Mouse (Mus musculus) liver, adult 2 months (tissue): Measurements from ENCODE around the gene Scn5a. TPM values are rescaled to one million over a fixed set of nuclear protein-coding genes. Genes with fewer than 3 reads are reported as not detected.

Experiments used
- DNase-seq: peaks from one replicate; pipeline ENCODE4 v3.0.0-alpha.2; 2011; ENCODE audit warnings: low read depth, low spot score; ENCODE audit errors: extremely low read depth
- H3K27ac ChIP-seq: fragments of 200-500 bp; replicated peaks from 2 replicates; pipeline ENCODE4 v1.5.1; 2012; ENCODE audit warnings: low read depth, mild to moderate bottlenecking, control low read depth, inconsistent platforms, low read length; ENCODE audit not compliant: insufficient read depth
- H3K27me3 ChIP-seq: fragments of 200-500 bp; 2 replicates; pipeline ENCODE4 v1.6.1; 2012; ENCODE audit warnings: mild to moderate bottlenecking, moderate library complexity, low read length, inconsistent platforms; ENCODE audit not compliant: control insufficient read depth, insufficient read depth
- H3K36me3 ChIP-seq: fragments of 200-500 bp; 2 replicates; pipeline ENCODE4 v1.6.1; 2012; ENCODE audit warnings: low read length, inconsistent platforms; ENCODE audit not compliant: control insufficient read depth, insufficient read depth
- H3K4me1 ChIP-seq: fragments of 200-500 bp; 2 replicates; pipeline ENCODE4 v1.6.1; 2011; ENCODE audit warnings: low read length; ENCODE audit not compliant: control insufficient read depth, insufficient read depth
- H3K4me3 ChIP-seq: fragments of 200-500 bp; 2 replicates; pipeline ENCODE4 v1.5.1; 2011; ENCODE audit warnings: low read depth, mild to moderate bottlenecking, control low read depth, low read length, moderate library complexity; ENCODE audit not compliant: insufficient read depth
- H3K79me2 ChIP-seq: fragments of 200-500 bp; 2 replicates; pipeline ENCODE4 v1.6.1; 2012; ENCODE audit warnings: inconsistent platforms, mild to moderate bottlenecking, low read length, moderate library complexity; ENCODE audit not compliant: control insufficient read depth, insufficient read depth
- H3K9ac ChIP-seq: fragments of 200-500 bp; 2 replicates; pipeline ENCODE4 v1.6.1; 2012; ENCODE audit warnings: low read depth, mild to moderate bottlenecking, control low read depth, inconsistent platforms, low read length
- CTCF ChIP-seq: fragments of 200-500 bp; IDR thresholded peaks from 2 replicates; pipeline ENCODE4 v1.5.1; 2011; ENCODE audit warnings: low read depth, low read length, control low read depth
- POLR2A ChIP-seq: fragments of 200-500 bp; IDR thresholded peaks from 2 replicates; pipeline ENCODE4 v1.6.1; 2011; ENCODE audit warnings: low read length, control low read depth; ENCODE audit not compliant: insufficient read depth; ENCODE audit errors: extremely low read depth
- WGBS: fragments of 180-500 bp; shearing (Covaris S2); methylation state at CpG from one replicate; pipeline ENCODE4 v1.1.7; 2018; 5-methylcytosine and 5-hydroxymethylcytosine counted together
- polyA plus RNA-seq: library from polyadenylated mRNA; depleted of rRNA; stranded (reverse); fragments of >200 nt; gene quantifications from 2 replicates; pipeline ENCODE4 v1.2.3, GENCODE M21; 2012
- total RNA-seq: library from RNA; depleted of rRNA; stranded (reverse); fragments of >200 nt; gene quantifications from 2 replicates; pipeline ENCODE4 v1.2.3, GENCODE M21; 2014

The Scn5a gene
- total and polyA plus RNA-seq, 2 experiments = not detected

DNA sequence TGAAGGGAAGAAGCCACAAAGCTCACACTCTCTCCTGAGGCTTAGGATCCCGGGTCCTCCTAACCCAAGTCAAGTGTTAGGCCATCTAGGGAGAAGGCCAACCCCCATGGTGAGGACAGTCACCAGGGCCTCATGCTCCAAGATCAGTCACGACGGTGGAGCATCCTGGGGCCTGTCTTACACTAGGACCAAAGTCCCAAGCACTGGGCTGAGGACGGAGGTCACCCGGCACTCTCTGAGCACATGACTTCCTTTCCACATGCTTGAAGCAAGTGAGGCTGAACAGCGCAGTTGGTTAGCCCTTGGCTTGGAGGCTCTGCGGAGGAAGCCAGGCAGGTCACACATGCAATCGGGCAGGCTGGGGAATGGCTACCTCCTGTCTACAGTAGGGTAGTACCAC, 63.8 kb downstream of the Scn5a start:
- no peaks in the 10 kb centered on the region for H3K27me3 ChIP-seq
- TF ChIP-seq POLR2A = no peak
- TF ChIP-seq CTCF = no peak
- no peaks in the 10 kb centered on the region for H3K4me1 ChIP-seq
- H3K79me2 ChIP-seq = no peaks in the 10 kb centered on the region
- no peaks in the 10 kb centered on the region for H3K36me3 ChIP-seq
- H3K4me3 ChIP-seq = no peak overlapping the region
- no peak overlapping the region for H3K27ac ChIP-seq
- WGBS = 77% methylated on average over 8 of the region's 8 CpGs
- DNase-seq = no peak
- H3K9ac ChIP-seq = no peak overlapping the region

DNA sequence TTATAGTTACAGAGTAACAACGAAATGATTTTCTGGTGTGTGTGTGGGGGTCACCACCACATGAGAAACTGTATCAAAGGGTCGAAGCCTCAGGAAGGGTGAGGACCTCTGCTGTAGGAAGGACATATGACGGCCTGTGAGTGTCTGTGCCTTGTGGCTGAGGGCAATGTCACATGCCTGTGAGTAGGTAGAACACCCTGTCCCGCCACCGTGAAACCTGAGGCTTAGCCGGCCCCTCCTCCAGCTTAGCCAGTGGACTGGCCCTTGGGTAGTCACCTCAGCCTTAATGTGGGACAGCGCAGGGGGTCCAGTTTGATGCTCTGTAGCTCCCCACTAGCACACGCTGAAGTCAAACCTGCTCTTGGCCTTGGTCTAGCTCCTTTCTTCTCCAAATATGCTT, 65.0 kb downstream of the Scn5a start:
- 86% methylated on average over 8 of the region's 8 CpGs for WGBS
- H3K9ac ChIP-seq = no peak overlapping the region
- H3K4me1 ChIP-seq = no peaks in the 10 kb centered on the region
- no peak for DNase-seq
- no peak overlapping the region for H3K27ac ChIP-seq
- no peaks in the 10 kb centered on the region for H3K36me3 ChIP-seq
- H3K27me3 ChIP-seq = no peaks in the 10 kb centered on the region
- no peak overlapping the region for H3K4me3 ChIP-seq
- no peaks in the 10 kb centered on the region for H3K79me2 ChIP-seq
- no peak for TF ChIP-seq CTCF
- no peak for TF ChIP-seq POLR2A

DNA sequence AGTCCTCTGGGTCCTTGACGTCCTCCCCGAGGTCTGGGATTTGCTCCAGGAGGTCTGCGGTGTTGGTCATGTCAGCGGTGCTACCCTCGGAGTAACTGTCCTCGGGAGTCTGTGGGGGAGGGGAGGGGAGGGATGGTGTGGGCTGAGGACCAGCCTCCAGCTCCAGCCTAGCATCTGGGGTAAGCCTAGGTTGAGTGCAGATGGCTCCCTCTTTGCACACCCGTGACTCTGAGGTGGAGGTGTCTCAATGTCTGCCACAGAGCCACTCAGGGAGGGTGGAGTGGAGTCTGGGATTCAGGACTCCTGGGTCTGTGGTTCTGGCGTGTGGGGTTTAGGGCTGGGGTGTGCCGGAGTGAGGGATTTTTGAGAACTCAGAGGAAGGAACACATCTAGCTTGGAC, 65.8 kb downstream of the Scn5a start:
- TF ChIP-seq CTCF (no peak), POLR2A (no peak)
- no peaks in the 10 kb centered on the region for H3K36me3 ChIP-seq
- H3K4me3 ChIP-seq = no peak overlapping the region
- H3K27ac ChIP-seq = no peak overlapping the region
- H3K79me2 ChIP-seq = no peaks in the 10 kb centered on the region
- no peaks in the 10 kb centered on the region for H3K27me3 ChIP-seq
- DNase-seq = no peak
- H3K4me1 ChIP-seq = no peaks in the 10 kb centered on the region
- 90% methylated on average over 9 of the region's 9 CpGs for WGBS
- H3K9ac ChIP-seq = no peak overlapping the region

DNA sequence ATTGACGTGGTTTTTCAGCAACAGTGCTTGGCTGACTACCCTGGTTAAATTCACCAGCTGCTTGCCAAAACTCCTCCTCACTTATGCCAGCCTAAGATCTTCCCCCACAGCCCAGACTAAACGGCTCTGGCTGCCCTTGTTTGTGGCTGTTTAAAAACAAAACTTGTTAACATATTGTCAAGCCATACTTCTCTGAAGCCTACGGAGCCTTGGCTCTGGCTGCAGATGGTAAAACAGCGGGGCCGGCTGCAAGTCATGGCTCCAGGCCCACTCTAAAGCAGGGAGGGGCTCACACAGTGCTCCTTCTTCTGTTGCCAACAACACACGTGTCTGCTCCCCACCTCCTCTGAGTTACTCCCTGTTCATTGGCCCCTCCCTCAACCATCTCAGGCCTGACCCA, 67.9 kb downstream of the Scn5a start:
- H3K27ac ChIP-seq = no peak overlapping the region
- H3K79me2 ChIP-seq = no peaks in the 10 kb centered on the region
- no peaks in the 10 kb centered on the region for H3K4me1 ChIP-seq
- H3K4me3 ChIP-seq = no peak overlapping the region
- no peaks in the 10 kb centered on the region for H3K36me3 ChIP-seq
- H3K9ac ChIP-seq = no peak overlapping the region
- TF ChIP-seq POLR2A = no peak
- no peak for TF ChIP-seq CTCF
- 81% methylated on average over 6 of the region's 6 CpGs for WGBS
- H3K27me3 ChIP-seq = no peaks in the 10 kb centered on the region
- DNase-seq = no peak

DNA sequence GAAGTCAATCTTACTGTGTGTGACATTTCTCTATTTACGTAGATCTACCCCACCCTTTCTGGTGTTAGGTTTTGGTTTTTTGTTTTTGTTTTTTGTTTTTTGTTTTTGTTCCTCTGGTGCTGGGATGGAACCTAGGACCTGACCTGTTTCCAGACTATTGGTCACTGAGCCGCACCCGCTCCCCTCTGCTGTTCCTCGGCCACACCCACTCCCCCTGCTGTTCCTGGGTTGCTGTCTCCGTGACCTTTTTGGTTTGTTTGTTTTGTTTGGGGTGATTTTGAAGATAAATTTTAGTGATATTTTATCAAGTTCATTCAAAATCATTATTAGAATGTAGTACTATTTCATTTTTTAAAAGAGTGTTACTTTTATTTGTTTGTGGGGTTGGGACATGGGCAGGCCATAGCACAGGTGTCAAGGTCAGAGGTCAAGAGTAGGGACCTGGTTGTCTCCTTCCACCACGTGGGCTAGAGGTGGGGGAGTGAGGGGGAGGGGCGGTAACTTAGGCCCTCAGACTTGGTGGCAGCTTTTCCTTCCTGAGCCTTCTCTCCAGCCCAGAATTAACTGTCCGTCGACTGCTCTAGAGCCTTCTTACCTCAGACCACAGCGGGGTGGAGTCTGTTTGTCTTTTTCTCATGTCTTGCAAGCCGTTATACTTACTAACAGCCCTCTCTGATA, 73.7 kb downstream of the Scn5a start:
- Histone ChIP-seq H3K27me3 (no peaks in the 10 kb centered on the region), H3K9ac (no peak overlapping the region), H3K79me2 (no peaks in the 10 kb centered on the region), H3K36me3 (no peaks in the 10 kb centered on the region), H3K4me1 (no peaks in the 10 kb centered on the region), H3K27ac (no peak overlapping the region), H3K4me3 (no peak overlapping the region)
- TF ChIP-seq CTCF = no peak
- TF ChIP-seq POLR2A = no peak
- no peak for DNase-seq
- WGBS = 61% methylated on average over 11 of the region's 11 CpGs

DNA sequence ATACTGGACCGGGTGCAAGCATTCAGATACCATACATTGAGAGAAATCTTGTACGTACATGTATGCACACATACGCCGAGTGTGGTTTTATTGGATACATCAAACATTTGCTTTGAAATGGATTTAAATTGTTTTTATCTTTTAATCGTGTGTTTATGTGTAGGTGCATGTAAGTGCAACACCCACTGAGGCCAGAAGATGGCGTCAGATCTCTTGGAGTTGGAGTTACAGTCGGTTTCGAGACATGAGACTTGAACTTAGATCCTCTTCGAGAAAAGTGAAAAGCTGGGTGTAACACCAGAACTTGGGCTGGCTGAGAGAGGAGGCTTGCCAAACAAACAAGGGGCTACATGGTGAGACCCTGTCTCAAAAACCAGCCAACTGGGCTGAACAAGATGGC, 75.2 kb downstream of the Scn5a start:
- H3K9ac ChIP-seq = no peak overlapping the region
- no peaks in the 10 kb centered on the region for H3K36me3 ChIP-seq
- H3K4me3 ChIP-seq = no peak overlapping the region
- DNase-seq = no peak
- H3K27ac ChIP-seq = no peak overlapping the region
- H3K79me2 ChIP-seq = no peaks in the 10 kb centered on the region
- TF ChIP-seq CTCF = no peak
- no peak for TF ChIP-seq POLR2A
- WGBS = 93% methylated on average over 9 of the region's 9 CpGs
- no peaks in the 10 kb centered on the region for H3K27me3 ChIP-seq
- H3K4me1 ChIP-seq = no peaks in the 10 kb centered on the region
